Mouse (Mus musculus): ENCODE measurements around the gene Cabcoco1. TPM values are rescaled to one million over a fixed set of nuclear protein-coding genes. Genes with fewer than 3 reads are reported as not detected.

Cabcoco1 gene
- polyA plus RNA-seq, 2 experiments: 0.41 to 0.66 TPM

DNA sequence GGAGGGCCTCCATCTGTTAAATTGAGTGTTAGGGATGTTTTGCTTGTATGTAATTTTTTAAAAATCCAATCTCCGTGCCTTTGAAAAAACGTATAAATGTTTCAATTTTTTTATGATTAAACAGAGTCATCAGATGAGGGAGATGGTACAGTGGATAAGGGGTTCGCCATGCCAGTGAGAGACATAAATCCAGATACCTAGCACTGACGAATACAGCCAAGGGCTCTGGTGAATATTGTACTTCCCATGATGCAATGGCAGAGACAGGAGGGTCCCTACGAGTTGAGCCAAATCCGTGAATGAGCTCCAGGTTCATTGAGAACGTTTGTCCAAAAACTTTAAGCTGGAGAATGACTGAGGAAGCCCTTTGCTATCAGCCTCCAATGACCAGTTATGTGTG lies 9.6 kb upstream of the Cabcoco1 start:
- no peaks in the 10 kb centered on the region for H3K36me3 ChIP-seq (replicated peaks; ENCODE audit: control insufficient read depth, insufficient read depth, low read depth)
- H3K27me3 ChIP-seq (ENCODE audit: control insufficient read depth, insufficient read depth, low read length): no peaks in the 10 kb centered on the region
- H3K4me3 ChIP-seq (ENCODE audit: insufficient read depth in 1 of 2, low read depth in 2 of 2, low read length in 2 of 2): no peak overlapping the region
- no peak overlapping the region for H3K4me2 ChIP-seq (ENCODE audit: low read depth)
- DNase-seq (ENCODE audit: low read depth in 3 of 3, low spot score in 3 of 3): no peak
- TF ChIP-seq CTCF (IDR thresholded peaks at IDR 0.05; ENCODE audit: low read depth) (no peak), EP300 (IDR thresholded peaks at IDR 0.05; ENCODE audit: low read depth) (no peak)
- no peaks in the 10 kb centered on the region for H3K9me3 ChIP-seq (ENCODE audit: control insufficient read depth, low read length)
- H3K27ac ChIP-seq: no peak overlapping the region
- ATAC-seq (ENCODE audit: insufficient read depth): no peak
- H3K9ac ChIP-seq (replicated peaks): no peak overlapping the region
- H3K4me1 ChIP-seq (replicated peaks; ENCODE audit: control insufficient read depth in 2 of 2, insufficient read depth in 2 of 2, low read length in 1 of 2): 0 out of 4 replicates have a peak, but pooled peaks cover 0 to 2% of the 10 kb centered on the region in 2 experiments
- 66% methylated on average over 7 of the region's 7 CpGs for WGBS (ENCODE audit: insufficient replicate concordance)

GRCm38 (mm10) chr10:68550668-68551267 lies 9.1 kb upstream of the Cabcoco1 start:
- Histone ChIP-seq H3K27ac (no peak overlapping the region), H3K4me2 (ENCODE audit: low read depth) (no peak overlapping the region), H3K9ac (replicated peaks) (no peak overlapping the region), H3K4me1 (replicated peaks; ENCODE audit: control insufficient read depth in 2 of 2, insufficient read depth in 2 of 2, low read length in 1 of 2) (0 out of 4 replicates have a peak, but pooled peaks cover 0 to 2% of the 10 kb centered on the region in 2 experiments), H3K9me3 (ENCODE audit: control insufficient read depth, low read length) (no peaks in the 10 kb centered on the region), H3K36me3 (replicated peaks; ENCODE audit: control insufficient read depth, insufficient read depth, low read depth) (no peaks in the 10 kb centered on the region), H3K4me3 (ENCODE audit: insufficient read depth in 1 of 2, low read depth in 2 of 2, low read length in 2 of 2) (no peak overlapping the region), H3K27me3 (ENCODE audit: control insufficient read depth, insufficient read depth, low read length) (no peaks in the 10 kb centered on the region)
- no peak for DNase-seq (ENCODE audit: low read depth in 3 of 3, low spot score in 3 of 3)
- ATAC-seq (ENCODE audit: insufficient read depth): no peak
- TF ChIP-seq CTCF (IDR thresholded peaks at IDR 0.05; ENCODE audit: low read depth) (no peak), EP300 (IDR thresholded peaks at IDR 0.05; ENCODE audit: low read depth) (no peak)
- 68% methylated on average over 9 of the region's 9 CpGs for WGBS (ENCODE audit: insufficient replicate concordance)

GRCm38 (mm10) chr10:68543107-68543506 lies 1.4 kb upstream of the Cabcoco1 start:
- Histone ChIP-seq H3K4me1 (replicated peaks; ENCODE audit: control insufficient read depth in 2 of 2, insufficient read depth in 2 of 2, low read length in 1 of 2) (peaks cover 0 to 6% of the 10 kb centered on the region in 2 experiments; a peak in 2 of 4 replicates), H3K9ac (replicated peaks) (no peak overlapping the region), H3K36me3 (replicated peaks; ENCODE audit: control insufficient read depth, insufficient read depth, low read depth) (no peaks in the 10 kb centered on the region), H3K4me2 (ENCODE audit: low read depth) (no peak overlapping the region), H3K9me3 (ENCODE audit: control insufficient read depth, low read length) (no peaks in the 10 kb centered on the region), H3K27ac (no peak overlapping the region), H3K27me3 (ENCODE audit: control insufficient read depth, insufficient read depth, low read length) (no peaks in the 10 kb centered on the region), H3K4me3 (ENCODE audit: insufficient read depth in 1 of 2, low read depth in 2 of 2, low read length in 2 of 2) (no peak overlapping the region)
- ATAC-seq (ENCODE audit: insufficient read depth) (no peak), DNase-seq (ENCODE audit: low read depth in 3 of 3, low spot score in 3 of 3) (no peak)
- TF ChIP-seq EP300 (IDR thresholded peaks at IDR 0.05; ENCODE audit: low read depth): no peak
- no peak for TF ChIP-seq CTCF (IDR thresholded peaks at IDR 0.05; ENCODE audit: low read depth)
- WGBS (ENCODE audit: insufficient replicate concordance): 45% methylated on average over 3 of the region's 3 CpGs

GRCm38 (mm10) chr10:68541943-68542420 lies 286 bp upstream of the Cabcoco1 start:
- H3K4me2 ChIP-seq (ENCODE audit: low read depth): peak overlapping the region; percentile 53
- no peaks in the 10 kb centered on the region for H3K9me3 ChIP-seq (ENCODE audit: control insufficient read depth, low read length)
- H3K9ac ChIP-seq (replicated peaks): no peak overlapping the region
- WGBS (ENCODE audit: insufficient replicate concordance): 34% methylated on average over 7 of the region's 7 CpGs
- H3K36me3 ChIP-seq (replicated peaks; ENCODE audit: control insufficient read depth, insufficient read depth, low read depth): no peaks in the 10 kb centered on the region
- no peak for TF ChIP-seq CTCF (IDR thresholded peaks at IDR 0.05; ENCODE audit: low read depth)
- no peak for TF ChIP-seq EP300 (IDR thresholded peaks at IDR 0.05; ENCODE audit: low read depth)
- no peaks in the 10 kb centered on the region for H3K27me3 ChIP-seq (ENCODE audit: control insufficient read depth, insufficient read depth, low read length)
- peak overlapping the region in 1 of 2 experiments; percentile 34; a peak in 2 of 4 replicates for H3K4me3 ChIP-seq (ENCODE audit: insufficient read depth in 1 of 2, low read depth in 2 of 2, low read length in 2 of 2)
- no peak for ATAC-seq (ENCODE audit: insufficient read depth)
- peaks cover 0 to 6% of the 10 kb centered on the region in 2 experiments; a peak in 2 of 4 replicates for H3K4me1 ChIP-seq (replicated peaks; ENCODE audit: control insufficient read depth in 2 of 2, insufficient read depth in 2 of 2, low read length in 1 of 2)
- H3K27ac ChIP-seq: no peak overlapping the region
- no peak for DNase-seq (ENCODE audit: low read depth in 3 of 3, low spot score in 3 of 3)

DNA sequence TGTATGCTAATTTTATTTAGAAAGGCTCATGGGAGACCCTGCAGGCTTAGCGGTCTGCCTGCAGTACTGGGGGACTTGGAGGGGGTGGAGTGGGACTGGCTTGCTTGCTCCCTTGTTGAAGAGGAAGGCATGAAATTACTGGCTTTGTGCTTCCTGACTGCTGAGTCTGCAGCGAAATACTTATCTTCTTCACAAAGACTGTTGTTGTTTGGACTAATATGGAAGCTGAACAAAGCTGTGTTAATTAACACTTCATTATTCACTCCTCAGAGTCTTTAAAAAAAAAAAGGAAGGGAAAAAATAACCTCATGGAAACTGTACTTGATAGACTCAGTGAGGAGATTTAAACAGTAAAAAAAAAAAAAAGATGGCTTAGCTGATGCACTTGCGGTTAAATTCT lies 1.1 kb downstream of the Cabcoco1 start:
- DNase-seq (ENCODE audit: low read depth in 3 of 3, low spot score in 3 of 3) (no peak), ATAC-seq (ENCODE audit: insufficient read depth) (no peak)
- Histone ChIP-seq H3K4me2 (ENCODE audit: low read depth) (no peak overlapping the region), H3K36me3 (replicated peaks; ENCODE audit: control insufficient read depth, insufficient read depth, low read depth) (no peaks in the 10 kb centered on the region), H3K4me1 (replicated peaks; ENCODE audit: control insufficient read depth in 2 of 2, insufficient read depth in 2 of 2, low read length in 1 of 2) (peaks cover 0 to 6% of the 10 kb centered on the region in 2 experiments; a peak in 2 of 4 replicates), H3K9me3 (ENCODE audit: control insufficient read depth, low read length) (no peaks in the 10 kb centered on the region), H3K4me3 (ENCODE audit: insufficient read depth in 1 of 2, low read depth in 2 of 2, low read length in 2 of 2) (no peak overlapping the region), H3K27me3 (ENCODE audit: control insufficient read depth, insufficient read depth, low read length) (no peaks in the 10 kb centered on the region), H3K27ac (no peak overlapping the region), H3K9ac (replicated peaks) (no peak overlapping the region)
- no peak for TF ChIP-seq EP300 (IDR thresholded peaks at IDR 0.05; ENCODE audit: low read depth)
- no peak for TF ChIP-seq CTCF (IDR thresholded peaks at IDR 0.05; ENCODE audit: low read depth)
- 53% methylated on average over 3 of the region's 3 CpGs for WGBS (ENCODE audit: insufficient replicate concordance)

All from liver, embryonic 14.5 days (tissue).